Mouse (Mus musculus): Measurements from ENCODE around the gene Fscn1. TPM values are rescaled to one million over a fixed set of nuclear protein-coding genes. Genes with fewer than 3 reads are reported as not detected.

Gene Fscn1
- total RNA-seq (2014; rRNA removed): 394 and 457 TPM in 2 replicates
- polyA plus RNA-seq (2015; fragmentation: Nextera tagmentation; extraction: Ambion mirVana): 522 and 558 TPM in 2 replicates

- ATAC-seq: peak; percentile 83
- TF ChIP-seq CTCF (IDR thresholded peaks at IDR 0.05; ENCODE audit: low read depth): peak; percentile 65
- WGBS: 12% methylated on average over 44 of the region's 44 CpGs
Measured at GRCm38 (mm10) chr5:142959576-142960556, at the start of gene Fscn1. Gene Fscn1, plus strand, starts transcription at chr5:142960343.

GRCm38 (mm10) chr5:142911629-142912028, 48.5 kb upstream of the Fscn1 start:
- 85% methylated on average over 2 of the region's 2 CpGs for WGBS
- Histone ChIP-seq H3K9me3 (ENCODE audit: low read length) (no peaks in the 10 kb centered on the region), H3K4me1 (ENCODE audit: insufficient read depth) (peaks cover 11% of the 10 kb centered on the region), H3K27ac (ENCODE audit: low read depth, low read length) (no peak overlapping the region), H3K4me2 (ENCODE audit: low read depth) (no peak overlapping the region), H3K4me3 (ENCODE audit: low read depth, low read length) (no peak overlapping the region), H3K9ac (no peak overlapping the region), H3K27me3 (ENCODE audit: insufficient read depth, low read length) (no peaks in the 10 kb centered on the region), H3K36me3 (ENCODE audit: insufficient read depth) (no peaks in the 10 kb centered on the region)
- DNase-seq: no peak
- no peak for TF ChIP-seq CTCF (IDR thresholded peaks at IDR 0.05; ENCODE audit: low read depth)
- no peak for ATAC-seq

More at GRCm38 (mm10) chr5:142959576-142960556, at the start of gene Fscn1:
- Histone ChIP-seq H3K9me3 (ENCODE audit: low read length) (no peaks in the 10 kb centered on the region), H3K4me1 (ENCODE audit: insufficient read depth) (peaks cover 15% of the 10 kb centered on the region), H3K36me3 (ENCODE audit: insufficient read depth) (no peaks in the 10 kb centered on the region), H3K4me2 (ENCODE audit: low read depth) (peak within 1 kb of the TSS; percentile 89), H3K27me3 (ENCODE audit: insufficient read depth, low read length) (no peaks in the 10 kb centered on the region), H3K9ac (peak within 1 kb of the TSS; percentile 98), H3K27ac (ENCODE audit: low read depth, low read length) (peak within 1 kb of the TSS; percentile 94), H3K4me3 (ENCODE audit: low read depth, low read length) (peak within 1 kb of the TSS; percentile 92)
- peak; percentile 98 for DNase-seq

DNA sequence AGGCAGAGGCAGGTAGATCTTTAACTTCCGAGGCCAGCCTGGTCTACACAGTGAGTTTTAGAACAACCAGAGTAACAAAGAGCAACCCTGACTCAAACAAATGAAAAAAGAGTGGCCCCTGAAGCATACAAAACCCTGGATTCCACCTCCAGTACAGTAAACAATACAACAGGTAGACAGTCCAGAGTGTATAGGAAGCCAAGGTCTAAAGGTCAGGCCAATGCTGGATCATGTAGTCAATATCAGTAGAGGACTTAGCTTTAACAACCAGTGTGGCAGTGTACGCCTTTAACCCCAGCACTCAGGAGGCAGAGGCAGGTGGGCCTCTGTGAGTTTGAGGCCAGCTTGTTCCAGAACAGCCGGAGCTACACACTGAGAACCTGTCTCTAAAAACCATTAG, 47.8 kb upstream of the Fscn1 start:
- 85% methylated on average over 3 of the region's 3 CpGs for WGBS
- TF ChIP-seq CTCF (IDR thresholded peaks at IDR 0.05; ENCODE audit: low read depth): no peak
- Histone ChIP-seq H3K9ac (no peak overlapping the region), H3K27ac (ENCODE audit: low read depth, low read length) (no peak overlapping the region), H3K36me3 (ENCODE audit: insufficient read depth) (no peaks in the 10 kb centered on the region), H3K4me3 (ENCODE audit: low read depth, low read length) (no peak overlapping the region), H3K4me1 (ENCODE audit: insufficient read depth) (peaks cover 6% of the 10 kb centered on the region), H3K27me3 (ENCODE audit: insufficient read depth, low read length) (no peaks in the 10 kb centered on the region), H3K9me3 (ENCODE audit: low read length) (no peaks in the 10 kb centered on the region), H3K4me2 (ENCODE audit: low read depth) (no peak overlapping the region)
- ATAC-seq (no peak), DNase-seq (no peak)

DNA sequence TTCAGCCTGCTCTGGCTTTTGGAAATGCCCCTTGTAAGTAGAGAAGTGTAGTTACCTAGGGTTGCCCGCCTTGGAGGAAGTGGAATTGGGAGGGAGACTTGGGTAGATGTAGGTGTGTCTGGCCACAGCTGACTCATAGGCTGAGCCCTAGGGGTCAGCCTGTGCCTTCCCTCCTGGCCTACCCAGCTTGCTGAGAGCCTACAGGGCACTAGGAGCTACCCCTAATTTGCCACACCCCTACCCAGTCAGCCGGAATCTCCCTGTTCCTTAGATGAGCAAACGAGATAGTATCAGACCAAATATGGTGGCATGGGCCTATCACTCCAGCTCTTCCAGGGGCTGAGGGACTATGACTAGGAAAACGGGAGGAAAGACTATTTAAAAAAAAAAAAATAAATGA, 47.4 kb upstream of the Fscn1 start:
- Histone ChIP-seq H3K4me1 (ENCODE audit: insufficient read depth) (peaks cover 2% of the 10 kb centered on the region), H3K9me3 (ENCODE audit: low read length) (no peaks in the 10 kb centered on the region), H3K36me3 (ENCODE audit: insufficient read depth) (no peaks in the 10 kb centered on the region), H3K4me2 (ENCODE audit: low read depth) (no peak overlapping the region), H3K9ac (no peak overlapping the region), H3K27ac (ENCODE audit: low read depth, low read length) (no peak overlapping the region), H3K27me3 (ENCODE audit: insufficient read depth, low read length) (no peaks in the 10 kb centered on the region), H3K4me3 (ENCODE audit: low read depth, low read length) (no peak overlapping the region)
- 83% methylated on average over 4 of the region's 4 CpGs for WGBS
- no peak for TF ChIP-seq CTCF (IDR thresholded peaks at IDR 0.05; ENCODE audit: low read depth)
- ATAC-seq: no peak
- DNase-seq: no peak

DNA sequence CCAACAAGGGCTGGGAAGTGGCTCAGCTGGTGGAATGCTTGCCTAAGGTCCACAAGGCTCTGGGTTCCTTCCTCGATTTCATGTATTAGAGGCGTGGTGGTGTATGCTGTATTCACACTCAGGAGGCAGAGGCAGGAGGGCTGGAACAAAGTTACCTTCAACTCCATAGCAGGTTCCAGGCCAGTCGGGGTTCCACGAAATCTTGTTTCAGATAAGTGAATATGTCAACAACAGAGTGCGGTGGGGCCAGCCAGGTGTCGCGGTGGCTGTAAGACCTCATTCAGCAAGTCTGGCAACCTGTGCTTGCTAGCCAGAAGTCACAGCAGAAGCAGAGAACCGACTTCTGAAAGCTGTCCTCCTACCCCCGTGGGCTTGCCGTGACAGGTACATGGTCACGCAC, 44.9 kb upstream of the Fscn1 start:
- no peaks in the 10 kb centered on the region for H3K9me3 ChIP-seq (ENCODE audit: low read length)
- DNase-seq: no peak
- ATAC-seq: no peak
- no peak for TF ChIP-seq CTCF (IDR thresholded peaks at IDR 0.05; ENCODE audit: low read depth)
- no peaks in the 10 kb centered on the region for H3K27me3 ChIP-seq (ENCODE audit: insufficient read depth, low read length)
- H3K27ac ChIP-seq (ENCODE audit: low read depth, low read length): no peak overlapping the region
- H3K4me1 ChIP-seq (ENCODE audit: insufficient read depth): no peaks in the 10 kb centered on the region
- H3K36me3 ChIP-seq (ENCODE audit: insufficient read depth): no peaks in the 10 kb centered on the region
- H3K9ac ChIP-seq: no peak overlapping the region
- no peak overlapping the region for H3K4me2 ChIP-seq (ENCODE audit: low read depth)
- 94% methylated on average over 11 of the region's 11 CpGs for WGBS
- no peak overlapping the region for H3K4me3 ChIP-seq (ENCODE audit: low read depth, low read length)

DNA sequence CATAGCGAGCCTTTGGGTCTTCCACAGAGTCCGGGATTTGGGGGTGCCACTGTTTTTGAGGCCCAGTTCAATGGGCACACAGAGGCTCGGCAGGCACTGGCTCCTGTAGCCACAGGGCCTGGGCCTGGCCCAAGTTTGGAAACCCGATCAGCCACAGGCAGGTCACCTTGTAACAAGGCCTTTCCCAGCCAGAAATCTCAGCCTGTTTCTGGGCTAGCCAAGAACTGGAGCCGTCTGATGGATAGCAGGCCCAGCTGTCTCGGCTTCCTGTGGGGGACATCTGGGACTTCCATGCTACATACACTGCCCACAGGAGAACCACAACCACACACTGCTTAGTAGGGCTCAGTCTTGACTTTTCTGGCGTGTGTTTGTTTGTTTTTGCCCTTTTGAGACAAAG, 43.5 kb upstream of the Fscn1 start:
- Histone ChIP-seq H3K4me2 (ENCODE audit: low read depth) (no peak overlapping the region), H3K27ac (ENCODE audit: low read depth, low read length) (no peak overlapping the region), H3K36me3 (ENCODE audit: insufficient read depth) (no peaks in the 10 kb centered on the region), H3K27me3 (ENCODE audit: insufficient read depth, low read length) (no peaks in the 10 kb centered on the region), H3K9me3 (ENCODE audit: low read length) (no peaks in the 10 kb centered on the region), H3K4me1 (ENCODE audit: insufficient read depth) (no peaks in the 10 kb centered on the region), H3K9ac (no peak overlapping the region), H3K4me3 (ENCODE audit: low read depth, low read length) (no peak overlapping the region)
- DNase-seq (no peak), ATAC-seq (no peak)
- no peak for TF ChIP-seq CTCF (IDR thresholded peaks at IDR 0.05; ENCODE audit: low read depth)
- 85% methylated on average over 7 of the region's 7 CpGs for WGBS

DNA sequence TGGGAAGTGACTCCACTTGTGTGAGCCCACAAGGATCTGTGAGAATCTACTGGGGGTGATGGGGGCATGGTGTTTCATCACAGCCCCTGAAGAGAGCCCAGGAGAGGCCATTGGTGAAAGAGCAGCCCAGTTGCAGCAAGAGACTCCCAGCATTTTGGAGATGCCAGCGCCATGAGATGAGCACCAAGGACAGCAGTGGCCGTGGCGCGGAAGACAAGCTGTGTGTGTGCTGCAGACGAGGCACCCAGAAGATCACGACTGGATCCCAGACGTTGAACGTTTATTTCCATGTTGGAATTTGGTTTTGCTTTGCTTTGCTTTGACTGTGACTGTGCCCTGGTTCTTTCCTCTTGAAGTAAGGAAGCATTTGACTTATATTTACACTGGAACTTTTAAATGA, 42.7 kb upstream of the Fscn1 start:
- no peak for TF ChIP-seq CTCF (IDR thresholded peaks at IDR 0.05; ENCODE audit: low read depth)
- WGBS: 95% methylated on average over 8 of the region's 8 CpGs
- DNase-seq (no peak), ATAC-seq (no peak)
- H3K4me1 ChIP-seq (ENCODE audit: insufficient read depth): no peaks in the 10 kb centered on the region
- no peaks in the 10 kb centered on the region for H3K36me3 ChIP-seq (ENCODE audit: insufficient read depth)
- no peak overlapping the region for H3K4me3 ChIP-seq (ENCODE audit: low read depth, low read length)
- no peak overlapping the region for H3K4me2 ChIP-seq (ENCODE audit: low read depth)
- H3K9ac ChIP-seq: no peak overlapping the region
- no peaks in the 10 kb centered on the region for H3K27me3 ChIP-seq (ENCODE audit: insufficient read depth, low read length)
- no peak overlapping the region for H3K27ac ChIP-seq (ENCODE audit: low read depth, low read length)
- no peaks in the 10 kb centered on the region for H3K9me3 ChIP-seq (ENCODE audit: low read length)
